Mouse (Mus musculus) ES-Bruce4 (cell line): ENCODE measurements around the gene Caprin1.

ENCODE experiments used
- CTCF ChIP-seq: IDR thresholded peaks from one replicate; pipeline ENCODE4 v1.8.1; 2011; ENCODE audit warnings: low read depth, low read length
- EP300 ChIP-seq: IDR thresholded peaks from 2 replicates; pipeline ENCODE4 v1.6.1; 2011; ENCODE audit warnings: low read depth, low read length; ENCODE audit not compliant: insufficient read depth
- POLR2A ChIP-seq: IDR thresholded peaks from one replicate; pipeline ENCODE4 v1.8.1; 2011; ENCODE audit warnings: low read length; ENCODE audit not compliant: insufficient read depth

DNA sequence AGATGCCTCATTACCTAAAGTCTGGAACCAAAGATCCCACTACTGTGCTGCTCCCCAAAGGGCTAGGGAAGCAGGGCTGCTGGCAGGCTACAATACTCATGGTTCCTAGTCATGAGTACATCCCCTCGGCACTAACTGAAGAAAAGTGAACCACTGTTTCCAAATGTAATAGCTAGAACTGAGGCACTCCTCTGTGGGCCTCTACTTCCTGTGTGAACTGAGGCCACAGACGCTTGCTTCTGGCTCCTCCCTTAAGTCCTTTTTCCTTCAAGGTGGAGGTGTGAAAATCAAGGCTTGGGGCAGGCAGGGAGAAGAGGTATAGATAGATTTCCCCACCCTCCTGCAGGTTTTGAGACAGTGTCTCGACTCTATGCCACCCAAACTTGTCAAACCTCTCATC, 42.8 kb downstream of the Caprin1 start:
- TF ChIP-seq POLR2A: no peak
- no peak for TF ChIP-seq CTCF
- TF ChIP-seq EP300: no peak
